Mouse (Mus musculus) ES-Bruce4 (cell line): ENCODE results near the gene Tmem80.

Experiments used
- CTCF ChIP-seq: IDR thresholded peaks from one replicate; pipeline ENCODE4 v1.8.1; 2011; ENCODE audit warnings: low read depth, low read length
- EP300 ChIP-seq: IDR thresholded peaks from 2 replicates; pipeline ENCODE4 v1.6.1; 2011; ENCODE audit warnings: low read depth, low read length; ENCODE audit not compliant: insufficient read depth
- POLR2A ChIP-seq: IDR thresholded peaks from one replicate; pipeline ENCODE4 v1.8.1; 2011; ENCODE audit warnings: low read length; ENCODE audit not compliant: insufficient read depth

DNA sequence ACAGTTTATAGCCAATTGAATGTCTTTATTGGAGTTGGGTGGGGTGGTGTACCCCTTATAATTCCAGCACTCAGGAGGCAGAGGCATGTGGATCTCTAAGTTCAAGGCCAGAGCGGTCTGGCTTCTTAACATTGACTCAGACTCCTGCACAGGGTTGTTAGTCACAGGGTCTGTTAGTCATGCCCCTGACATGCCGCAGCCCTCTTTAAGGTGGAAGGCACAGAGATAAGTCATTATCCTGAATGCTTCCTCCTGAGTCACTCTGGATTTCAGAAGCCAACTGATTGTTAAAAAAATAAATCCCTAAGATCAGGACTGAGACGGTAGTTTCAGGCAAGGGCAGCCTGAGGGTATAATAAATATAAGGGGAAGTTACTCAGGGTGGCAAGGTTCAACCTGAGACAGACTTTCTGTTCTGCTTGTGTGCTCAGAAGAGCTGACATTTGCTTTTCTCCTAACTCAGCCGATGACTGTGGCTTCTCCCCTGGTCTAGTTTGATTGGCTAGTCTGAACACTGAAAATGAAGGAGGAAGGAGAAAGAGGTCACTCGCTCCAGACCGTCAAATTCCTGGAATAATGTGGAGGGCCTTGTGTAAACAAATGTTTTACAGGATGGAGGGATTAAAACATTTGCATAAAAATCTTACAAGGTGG, 44.5 kb downstream of the Tmem80 start:
- TF ChIP-seq CTCF (no peak), EP300 (peak; percentile 68; the same call in 1 of the 2 replicates), POLR2A (no peak)
